Mouse (Mus musculus) embryonic stem cell, embryonic (primary cell): ENCODE measurements at regions not wholly inside any gene's neighbourhood (a gene's known extent, or its start where the extent isn't known, plus 50 kb on each side); places are given as distances from the start of the nearest gene placed in this dataset.

Experiments used
- CTCF ChIA-PET, 4 experiments: fragments of 300-600 bp in 2 of 4; fragments of 350-600 bp in 2 of 4; sonication (Branson Sonifier 250); formaldehyde crosslinking; loops; one replicate each; lab custom pipeline; 2022; ENCODE audit warnings: inconsistent platforms in 2 of 4; lab: Charles Lee
- POLR2A ChIA-PET, 4 experiments: fragments of 300-600 bp in 2 of 4; fragments of 350-600 bp in 2 of 4; sonication (Branson Sonifier 250); formaldehyde crosslinking; loops; one replicate each; lab custom pipeline; 2022; ENCODE audit warnings: antibody characterized with exemption in 4 of 4, inconsistent platforms in 1 of 4; lab: Charles Lee

- POLR2A ChIA-PET: no interaction called here
- CTCF ChIA-PET: no interaction called here
Observed at GRCm38 (mm10) chr14:113566885-113567284, 252.5 kb downstream of the Tpm3-rs7 start.

- CTCF ChIA-PET: no interaction called here
- POLR2A ChIA-PET: no interaction called here
Observed at GRCm38 (mm10) chr14:113590811-113591210, 276.4 kb downstream of the Tpm3-rs7 start.

DNA sequence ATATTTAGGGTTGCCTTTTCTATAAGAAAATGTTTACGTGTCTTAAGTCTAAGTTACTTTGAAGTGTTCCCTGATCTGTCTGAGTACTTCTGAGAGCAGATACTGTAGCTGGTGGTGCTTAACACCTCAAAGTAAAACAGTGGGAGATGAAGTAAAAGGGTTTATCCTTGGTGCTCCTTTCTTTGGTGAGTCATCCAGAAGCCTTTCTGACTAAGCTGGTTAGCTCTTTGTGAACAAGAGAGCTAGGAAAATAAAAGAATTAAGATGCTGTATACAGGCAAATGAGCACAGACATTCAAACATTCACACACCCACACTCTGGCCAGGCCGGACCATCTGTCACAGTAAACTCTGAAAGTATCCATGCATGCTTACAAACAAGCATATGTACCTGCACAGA lies 312.7 kb downstream of the Tpm3-rs7 start:
- POLR2A ChIA-PET: no interaction called here
- CTCF ChIA-PET: no interaction called here

DNA sequence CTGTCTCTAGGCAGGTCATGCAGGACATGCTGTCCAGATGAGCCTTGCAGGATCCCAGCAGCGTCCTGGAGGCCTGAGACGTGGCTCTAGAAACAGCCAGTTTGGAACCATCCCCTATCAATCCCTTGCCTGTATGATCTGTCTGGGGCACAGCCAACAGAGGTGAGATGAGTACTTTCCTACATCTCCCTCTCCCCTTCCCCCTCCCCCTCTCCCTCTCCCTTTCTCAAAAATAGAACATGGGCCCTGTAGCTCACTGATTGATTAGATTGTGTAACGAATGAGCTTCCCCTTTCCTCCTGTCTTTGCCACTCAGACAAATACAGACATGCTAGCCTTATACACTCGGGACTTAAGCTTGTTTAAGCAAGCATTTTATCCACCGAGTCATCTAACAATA lies 336.9 kb downstream of the Tpm3-rs7 start:
- CTCF ChIA-PET: interaction anchor here in 1 of 4 experiments (0.6 kb wide), 1 partner anchor 825 kb away, joined by 3 read pairs; no protein-coding TSS in a partner anchor
- POLR2A ChIA-PET: no interaction called here

DNA sequence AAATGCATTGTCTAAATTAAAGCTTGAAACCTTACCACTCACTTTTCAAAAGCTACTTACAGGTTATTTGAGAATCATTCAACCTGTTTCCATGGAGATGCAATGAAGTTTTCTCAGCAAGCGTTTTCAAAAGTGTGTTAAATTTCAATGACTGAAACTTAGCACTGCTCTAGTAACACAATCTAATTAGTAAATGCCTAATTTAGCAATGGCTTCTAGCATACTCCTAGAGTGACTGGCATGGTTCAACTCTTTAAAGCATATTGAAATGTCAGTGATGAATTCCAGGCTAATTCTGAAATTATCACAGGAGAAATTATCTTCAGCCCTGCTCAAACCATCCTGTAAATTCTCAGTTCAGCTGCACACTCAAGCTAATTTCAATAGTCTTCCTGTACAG lies 342.5 kb downstream of the Tpm3-rs7 start:
- CTCF ChIA-PET: no interaction called here
- POLR2A ChIA-PET: no interaction called here

GRCm38 (mm10) chr14:113668660-113669059 lies 354.3 kb downstream of the Tpm3-rs7 start:
- ChIA-PET CTCF (no interaction called here), POLR2A (no interaction called here)

GRCm38 (mm10) chr14:113669386-113669785 lies 355.0 kb downstream of the Tpm3-rs7 start:
- ChIA-PET POLR2A (no interaction called here), CTCF (no interaction called here)

DNA sequence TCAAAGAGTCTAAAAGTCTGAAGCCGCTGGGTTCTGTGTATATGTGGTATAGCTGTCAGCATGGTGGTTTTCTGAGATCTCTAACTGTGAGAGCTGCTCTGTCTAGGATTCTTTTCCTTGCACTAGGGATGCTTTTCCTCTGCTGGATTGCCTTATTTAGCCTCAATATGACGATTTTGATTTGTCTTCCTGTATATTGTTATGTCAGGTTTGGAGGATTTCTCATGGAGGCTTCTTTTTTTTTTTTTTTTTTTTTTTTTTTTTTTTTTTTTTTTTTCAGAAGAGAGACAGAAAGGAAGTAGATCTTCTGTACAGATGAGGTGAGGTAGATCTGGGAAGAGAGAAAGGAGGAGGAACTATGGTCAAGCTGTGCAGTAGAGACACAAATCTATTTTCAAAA lies 396.5 kb downstream of the Tpm3-rs7 start:
- ChIA-PET CTCF (interaction anchor here in 1 of 4 experiments (0.5 kb wide), 1 partner anchor 66 kb away, joined by 3 read pairs; no protein-coding TSS in a partner anchor), POLR2A (interaction anchor here in 1 of 4 experiments (0.6 kb wide), 1 partner anchor 59 kb away, joined by 3 read pairs; no protein-coding TSS in a partner anchor)
